Mouse (Mus musculus) liver, embryonic 14.5 days (tissue): Measurements from ENCODE around the gene Cd8b1. TPM values are rescaled to one million over a fixed set of nuclear protein-coding genes. Genes with fewer than 3 reads are reported as not detected.

ENCODE experiments used
- ATAC-seq: fragments of 200-750 bp; cut with Nextera tagmentation; 2 replicates; pipeline ENCODE4 v1.8.0; 2017; ENCODE audit warnings: moderate number of reproducible peaks, mild to moderate bottlenecking, moderate library complexity; ENCODE audit not compliant: insufficient read depth
- DNase-seq, 3 experiments: peaks; one replicate each; pipeline ENCODE4 v3.0.0-alpha.2; 2012 to 2013; ENCODE audit warnings: low read depth in 3 of 3, low spot score in 3 of 3
- H3K27ac ChIP-seq: fragments of 300-500 bp; sonication (generic); 2 replicates; pipeline ENCODE4 v1.5.1; 2014; ENCODE audit warnings: moderate library complexity, mild to moderate bottlenecking, control low read depth, inconsistent platforms
- H3K27me3 ChIP-seq: fragments of 300-500 bp; sonication (generic); 2 replicates; pipeline ENCODE4 v1.6.1; 2014; ENCODE audit warnings: mild to moderate bottlenecking, low read length, moderate library complexity; ENCODE audit not compliant: control insufficient read depth, insufficient read depth
- H3K36me3 ChIP-seq: fragments of 300-500 bp; sonication (generic); replicated peaks from 2 replicates; pipeline ENCODE4 v1.6.1; 2014; ENCODE audit warnings: low read depth; ENCODE audit not compliant: control insufficient read depth, insufficient read depth
- H3K4me1 ChIP-seq, 2 experiments: fragments of 200-500 bp in 1 of 2; fragments of 300-500 bp in 1 of 2; sonication (generic) in 1 of 2; replicated peaks; 2 replicates each; pipeline ENCODE4 v1.6.1; 2012 to 2014; ENCODE audit warnings: antibody characterized with exemption in 1 of 2, inconsistent platforms in 1 of 2, low read length in 1 of 2; ENCODE audit not compliant: control insufficient read depth in 2 of 2, insufficient read depth in 2 of 2
- H3K4me2 ChIP-seq: fragments of 300-500 bp; sonication (generic); 2 replicates; pipeline ENCODE4 v1.6.1; 2014; ENCODE audit warnings: low read depth, mild to moderate bottlenecking, control low read depth, moderate library complexity
- H3K4me3 ChIP-seq, 2 experiments: fragments of 200-500 bp in 1 of 2; fragments of 300-500 bp in 1 of 2; sonication (generic) in 1 of 2; 2 replicates each; pipeline ENCODE4 v1.5.1; 2012 to 2014; ENCODE audit warnings: low read depth in 2 of 2, low read length in 2 of 2, mild to moderate bottlenecking in 2 of 2, control low read depth in 1 of 2, inconsistent platforms in 1 of 2, moderate library complexity in 1 of 2; ENCODE audit not compliant: insufficient read depth in 1 of 2
- H3K9ac ChIP-seq: fragments of 300-500 bp; sonication (generic); replicated peaks from 2 replicates; pipeline ENCODE4 v1.6.1; 2014; ENCODE audit warnings: mild to moderate bottlenecking, control low read depth, moderate library complexity
- H3K9me3 ChIP-seq: fragments of 300-500 bp; sonication (generic); 2 replicates; pipeline ENCODE4 v1.6.1; 2016; ENCODE audit warnings: low read length, mixed read lengths; ENCODE audit not compliant: control insufficient read depth
- CTCF ChIP-seq: IDR thresholded peaks from 2 replicates; pipeline ENCODE4 v1.5.1; 2016; ENCODE audit warnings: antibody characterized with exemption, low read depth, control low read depth
- EP300 ChIP-seq: IDR thresholded peaks from 2 replicates; pipeline ENCODE4 v1.6.1; 2016; ENCODE audit warnings: antibody characterized with exemption, low read depth
- WGBS: fragments of 180-500 bp; shearing (Covaris S2); extraction: QIAGEN DNeasy Blood & Tissue Kit; methylation state at CpG from one replicate; pipeline ENCODE4 v1.1.7; 2014; ENCODE audit not compliant: insufficient replicate concordance; 5-methylcytosine and 5-hydroxymethylcytosine counted together
- polyA plus RNA-seq, 2 experiments: library from polyadenylated mRNA; depleted of rRNA in 1 of 2; stranded (reverse) in 1 of 2; unstranded in 1 of 2; fragments of >200 nt; fragmentation: Nextera tagmentation in 1 of 2; extraction: Ambion mirVana in 1 of 2; gene quantifications; 2 replicates each; pipeline versions ENCODE4 v1.2.1 to v1.2.3; 2012 to 2014

Cd8b1 gene
- polyA plus RNA-seq, 2 experiments = not detected

- WGBS = 63% methylated on average over 11 of the region's 11 CpGs
These were observed 9.8 kb downstream of the Cd8b1 start for GRCm38 (mm10) chr6:71332236-71332965.

GRCm38 (mm10) chr6:71333031-71333430 lies 10.4 kb downstream of the Cd8b1 start:
- no peak for DNase-seq
- WGBS = 60% methylated on average over 3 of the region's 3 CpGs
- ATAC-seq = no peak
- Histone ChIP-seq H3K4me1 (no peaks in the 10 kb centered on the region), H3K4me2 (no peak overlapping the region), H3K4me3 (no peak overlapping the region), H3K27ac (no peak overlapping the region), H3K9ac (no peak overlapping the region), H3K27me3 (no peaks in the 10 kb centered on the region), H3K9me3 (no peaks in the 10 kb centered on the region), H3K36me3 (no peaks in the 10 kb centered on the region)
- TF ChIP-seq CTCF (no peak), EP300 (no peak)

More at GRCm38 (mm10) chr6:71332236-71332965, 9.8 kb downstream of the Cd8b1 start:
- DNase-seq = no peak
- Histone ChIP-seq H3K4me3 (no peak overlapping the region), H3K9me3 (no peaks in the 10 kb centered on the region), H3K4me1 (no peaks in the 10 kb centered on the region), H3K4me2 (no peak overlapping the region), H3K27ac (no peak overlapping the region), H3K36me3 (no peaks in the 10 kb centered on the region), H3K27me3 (no peaks in the 10 kb centered on the region), H3K9ac (no peak overlapping the region)
- no peak for ATAC-seq
- TF ChIP-seq EP300 (no peak), CTCF (no peak)

- Histone ChIP-seq H3K27me3 (no peaks in the 10 kb centered on the region), H3K9me3 (no peaks in the 10 kb centered on the region), H3K4me2 (no peak overlapping the region), H3K36me3 (no peaks in the 10 kb centered on the region), H3K27ac (no peak overlapping the region), H3K4me1 (no peaks in the 10 kb centered on the region), H3K9ac (no peak overlapping the region), H3K4me3 (no peak overlapping the region)
- WGBS = 68% methylated on average over 11 of the region's 11 CpGs
- ATAC-seq (no peak), DNase-seq (no peak)
- TF ChIP-seq EP300 (no peak), CTCF (no peak)
These were observed 11.1 kb downstream of the Cd8b1 start for GRCm38 (mm10) chr6:71333578-71334273.

GRCm38 (mm10) chr6:71337666-71338065 lies 15.1 kb downstream of the Cd8b1 start:
- no peaks in the 10 kb centered on the region for H3K4me1 ChIP-seq
- ATAC-seq (no peak), DNase-seq (no peak)
- no peaks in the 10 kb centered on the region for H3K36me3 ChIP-seq
- no peak overlapping the region for H3K9ac ChIP-seq
- 91% methylated on average over 8 of the region's 8 CpGs for WGBS
- no peak overlapping the region for H3K4me2 ChIP-seq
- no peaks in the 10 kb centered on the region for H3K27me3 ChIP-seq
- no peaks in the 10 kb centered on the region for H3K9me3 ChIP-seq
- H3K4me3 ChIP-seq = no peak overlapping the region
- H3K27ac ChIP-seq = no peak overlapping the region
- no peak for TF ChIP-seq EP300
- no peak for TF ChIP-seq CTCF

GRCm38 (mm10) chr6:71338941-71339340 lies 16.4 kb downstream of the Cd8b1 start:
- Histone ChIP-seq H3K4me1 (no peaks in the 10 kb centered on the region), H3K9me3 (no peaks in the 10 kb centered on the region), H3K9ac (no peak overlapping the region), H3K4me2 (no peak overlapping the region), H3K27me3 (no peaks in the 10 kb centered on the region), H3K27ac (no peak overlapping the region), H3K36me3 (no peaks in the 10 kb centered on the region), H3K4me3 (no peak overlapping the region)
- ATAC-seq (no peak), DNase-seq (no peak)
- TF ChIP-seq EP300 (no peak), CTCF (no peak)
- 63% methylated on average over 3 of the region's 3 CpGs for WGBS
